Mouse (Mus musculus) hindbrain, embryonic 13.5 days (tissue): ENCODE data around the gene Gm11938. TPM values are rescaled to one million over a fixed set of nuclear protein-coding genes. Genes with fewer than 3 reads are reported as not detected.
"Not testable (repeated sequence)": the region's sequence is repeated elsewhere in the genome, so short reads cannot be mapped to it uniquely, and the experiment has no call there.

Source experiments
- ATAC-seq: fragments of 200-750 bp; cut with Nextera tagmentation; 2 replicates; pipeline ENCODE4 v1.8.0; 2017; ENCODE audit warnings: moderate TSS enrichment; ENCODE audit not compliant: low FRiP score
- H3K27ac ChIP-seq: fragments of 300-500 bp; sonication (generic); 2 replicates; pipeline ENCODE4 v1.5.1; 2015; ENCODE audit warnings: inconsistent platforms, mild to moderate bottlenecking, moderate library complexity
- H3K27me3 ChIP-seq: fragments of 300-500 bp; sonication (generic); 2 replicates; pipeline ENCODE4 v1.6.1; 2015; ENCODE audit warnings: mild to moderate bottlenecking, inconsistent platforms
- H3K36me3 ChIP-seq: fragments of 300-500 bp; sonication (generic); 2 replicates; pipeline ENCODE4 v1.6.1; 2015; ENCODE audit warnings: mild to moderate bottlenecking, inconsistent platforms
- H3K4me1 ChIP-seq: fragments of 300-500 bp; sonication (generic); replicated peaks from 2 replicates; pipeline ENCODE4 v1.6.1; 2015; ENCODE audit warnings: inconsistent platforms
- H3K4me2 ChIP-seq: fragments of 300-500 bp; sonication (generic); 2 replicates; pipeline ENCODE4 v1.6.1; 2015; ENCODE audit warnings: inconsistent platforms, mild to moderate bottlenecking, moderate library complexity
- H3K4me3 ChIP-seq: fragments of 300-500 bp; sonication (generic); 2 replicates; pipeline ENCODE4 v1.5.1; 2015; ENCODE audit warnings: mild to moderate bottlenecking, inconsistent platforms
- H3K9ac ChIP-seq: fragments of 300-500 bp; sonication (generic); 2 replicates; pipeline ENCODE4 v1.6.1; 2015; ENCODE audit warnings: mild to moderate bottlenecking, inconsistent platforms
- H3K9me3 ChIP-seq: fragments of 300-500 bp; sonication (generic); 2 replicates; pipeline ENCODE4 v1.6.1; 2016; ENCODE audit warnings: inconsistent platforms
- WGBS: fragments of 180-500 bp; shearing (Covaris S2); methylation state at CpG from one replicate; pipeline ENCODE4 v1.1.7; 2015; 5-methylcytosine and 5-hydroxymethylcytosine counted together
- polyA plus RNA-seq: library from polyadenylated mRNA; unstranded; fragments of >200 nt; fragmentation: Nextera tagmentation; extraction: Ambion mirVana; gene quantifications from 2 replicates; pipeline ENCODE4 v1.2.1, GENCODE M21; 2015

Gene Gm11938
- not detected in 2 replicates for polyA plus RNA-seq

GRCm38 (mm10) chr11:99603208-99603607 lies at the start of gene Gm11938:
Gene Gm11938, minus strand, starts transcription at chr11:99603308.
- H3K4me2 ChIP-seq, H3K36me3 ChIP-seq, ATAC-seq, H3K9me3 ChIP-seq, H3K27ac ChIP-seq, H3K4me3 ChIP-seq, H3K9ac ChIP-seq, H3K4me1 ChIP-seq, H3K27me3 ChIP-seq: not testable (repeated sequence)
- whole genome bisulfite sequencing = 83% methylated on average over 1 of the region's 1 CpGs

- H3K4me1 ChIP-seq = no peaks in the 10 kb centered on the region
- no peak within 1 kb of the TSS for H3K4me3 ChIP-seq
- no peaks in the 10 kb centered on the region for H3K36me3 ChIP-seq
- no peak within 1 kb of the TSS for H3K27ac ChIP-seq
- ATAC-seq = no peak
- H3K27me3 ChIP-seq = no peaks in the 10 kb centered on the region
- H3K9me3 ChIP-seq = no peaks in the 10 kb centered on the region
- 90% methylated on average over 2 of the region's 2 CpGs for WGBS
- H3K4me2 ChIP-seq = no peak within 1 kb of the TSS
- no peak within 1 kb of the TSS for H3K9ac ChIP-seq
Measured at GRCm38 (mm10) chr11:99650136-99650535, 47.0 kb upstream of the Gm11938 start, which contains the start of gene Gm11555. Gene Gm11555, minus strand, starts transcription at chr11:99650236.

GRCm38 (mm10) chr11:99646444-99646843 lies 43.3 kb upstream of the Gm11938 start:
- 88% methylated on average over 15 of the region's 15 CpGs for WGBS
- H3K9me3 ChIP-seq = no peaks in the 10 kb centered on the region
- H3K9ac ChIP-seq = no peak overlapping the region
- no peaks in the 10 kb centered on the region for H3K36me3 ChIP-seq
- ATAC-seq = no peak
- no peak overlapping the region for H3K4me3 ChIP-seq
- no peaks in the 10 kb centered on the region for H3K27me3 ChIP-seq
- H3K27ac ChIP-seq = no peak overlapping the region
- no peaks in the 10 kb centered on the region for H3K4me1 ChIP-seq
- no peak overlapping the region for H3K4me2 ChIP-seq

GRCm38 (mm10) chr11:99644351-99644750 lies 41.2 kb upstream of the Gm11938 start:
- Histone ChIP-seq H3K27ac (no peak overlapping the region), H3K4me2 (no peak overlapping the region), H3K36me3 (no peaks in the 10 kb centered on the region), H3K4me1 (no peaks in the 10 kb centered on the region), H3K9ac (no peak overlapping the region), H3K27me3 (no peaks in the 10 kb centered on the region), H3K4me3 (no peak overlapping the region), H3K9me3 (no peaks in the 10 kb centered on the region)
- no peak for ATAC-seq
- WGBS = 66% methylated on average over 3 of the region's 3 CpGs

- H3K4me3 ChIP-seq, H3K4me2 ChIP-seq, ATAC-seq, H3K9me3 ChIP-seq, H3K4me1 ChIP-seq, H3K27me3 ChIP-seq, H3K27ac ChIP-seq, H3K36me3 ChIP-seq, H3K9ac ChIP-seq: not testable (repeated sequence)
- WGBS = 87% methylated on average over 9 of the region's 9 CpGs
Measured at GRCm38 (mm10) chr11:99643635-99644139, 40.6 kb upstream of the Gm11938 start, which contains the start of gene Krtap4-7. Gene Krtap4-7, minus strand, starts transcription at chr11:99644089.

GRCm38 (mm10) chr11:99640926-99641325 lies 37.8 kb upstream of the Gm11938 start:
- ATAC-seq = no peak
- no peak overlapping the region for H3K27ac ChIP-seq
- no peak overlapping the region for H3K9ac ChIP-seq
- no peaks in the 10 kb centered on the region for H3K4me1 ChIP-seq
- H3K27me3 ChIP-seq = no peaks in the 10 kb centered on the region
- H3K36me3 ChIP-seq = no peaks in the 10 kb centered on the region
- H3K9me3 ChIP-seq = no peaks in the 10 kb centered on the region
- no peak overlapping the region for H3K4me3 ChIP-seq
- WGBS = 63% methylated on average over 1 of the region's 1 CpGs
- H3K4me2 ChIP-seq = no peak overlapping the region

DNA sequence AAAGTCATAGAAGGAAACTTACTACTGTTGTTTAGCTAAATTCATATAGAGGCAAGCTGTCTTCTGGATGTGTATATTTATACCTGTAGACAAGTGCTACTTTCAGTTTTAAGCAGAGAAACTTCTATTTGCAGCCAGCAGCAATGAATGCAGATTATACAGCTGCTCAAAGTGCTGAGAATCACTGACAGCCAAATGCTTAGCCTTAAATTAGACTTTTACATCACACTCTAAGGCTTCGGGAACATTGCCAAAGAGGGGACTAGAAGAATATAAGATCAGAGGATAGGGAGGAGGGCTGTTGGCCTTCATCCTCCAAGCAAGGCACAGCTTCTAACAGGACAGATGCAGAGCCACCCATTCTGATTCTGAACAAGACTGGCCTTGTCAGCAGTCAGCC lies 34.0 kb upstream of the Gm11938 start:
- Histone ChIP-seq H3K27ac (no peak overlapping the region), H3K4me3 (no peak overlapping the region), H3K4me2 (no peak overlapping the region), H3K4me1 (no peaks in the 10 kb centered on the region), H3K27me3 (no peaks in the 10 kb centered on the region), H3K9ac (no peak overlapping the region), H3K9me3 (no peaks in the 10 kb centered on the region), H3K36me3 (no peaks in the 10 kb centered on the region)
- 88% methylated on average over 1 of the region's 1 CpGs for WGBS
- ATAC-seq = no peak

- ATAC-seq = no peak
- Histone ChIP-seq H3K27ac (no peak within 1 kb of the TSS), H3K9me3 (no peaks in the 10 kb centered on the region), H3K27me3 (no peaks in the 10 kb centered on the region), H3K4me3 (no peak within 1 kb of the TSS), H3K9ac (no peak within 1 kb of the TSS), H3K4me1 (no peaks in the 10 kb centered on the region), H3K36me3 (no peaks in the 10 kb centered on the region), H3K4me2 (no peak within 1 kb of the TSS)
- WGBS = 42% methylated on average over 8 of the region's 8 CpGs
Measured at GRCm38 (mm10) chr11:99634653-99635134, 31.6 kb upstream of the Gm11938 start, which contains the start of gene Krtap4-2. Gene Krtap4-2, minus strand, starts transcription at chr11:99635084.

DNA sequence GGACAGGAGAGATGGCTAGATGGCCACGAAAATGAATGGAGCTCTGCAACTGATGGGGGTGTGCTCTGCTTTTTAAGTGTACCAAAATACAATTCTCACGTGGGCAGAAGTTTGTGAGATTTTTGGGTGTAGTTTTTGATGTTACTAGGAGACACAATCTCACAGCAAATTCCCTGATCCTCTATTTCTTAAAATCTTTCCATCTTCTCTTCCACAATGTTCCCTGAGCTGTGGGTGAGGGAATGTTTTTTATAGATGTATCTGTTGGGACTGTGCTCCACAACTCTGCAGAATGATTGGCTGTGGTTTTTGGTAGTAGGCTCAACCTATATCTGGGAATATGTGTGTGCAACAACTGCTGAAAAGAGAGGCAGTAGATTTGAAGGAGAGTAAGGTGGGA lies 30.2 kb upstream of the Gm11938 start:
- Histone ChIP-seq H3K27me3 (no peaks in the 10 kb centered on the region), H3K4me1 (no peaks in the 10 kb centered on the region), H3K9me3 (no peaks in the 10 kb centered on the region), H3K4me3 (no peak overlapping the region), H3K9ac (no peak overlapping the region), H3K36me3 (no peaks in the 10 kb centered on the region), H3K27ac (no peak overlapping the region), H3K4me2 (no peak overlapping the region)
- 77% methylated on average over 2 of the region's 2 CpGs for WGBS
- ATAC-seq = no peak

DNA sequence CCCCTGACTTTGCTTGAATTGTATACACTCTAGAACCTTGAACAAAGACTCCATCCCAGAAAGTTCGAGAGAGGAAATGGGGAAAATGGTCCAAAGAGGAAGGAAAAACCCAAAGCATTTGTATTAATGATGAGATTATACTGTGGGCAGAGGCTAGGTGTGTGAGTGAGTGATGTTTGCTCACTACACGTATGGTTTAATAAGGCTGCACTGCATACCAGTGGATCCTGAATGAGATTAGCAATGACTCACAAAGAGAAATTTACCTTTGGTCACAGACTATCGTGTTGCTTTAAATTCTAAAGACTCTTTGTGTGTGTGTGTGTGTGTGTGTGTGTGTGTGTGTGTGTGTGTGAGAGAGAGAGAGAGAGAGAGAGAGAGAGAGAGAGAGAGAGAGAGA lies 27.8 kb upstream of the Gm11938 start:
- no peak overlapping the region for H3K4me2 ChIP-seq
- no peaks in the 10 kb centered on the region for H3K27me3 ChIP-seq
- 84% methylated on average over 3 of the region's 3 CpGs for WGBS
- H3K4me1 ChIP-seq = no peaks in the 10 kb centered on the region
- no peak for ATAC-seq
- no peak overlapping the region for H3K27ac ChIP-seq
- no peaks in the 10 kb centered on the region for H3K36me3 ChIP-seq
- H3K9ac ChIP-seq = no peak overlapping the region
- H3K9me3 ChIP-seq = no peaks in the 10 kb centered on the region
- no peak overlapping the region for H3K4me3 ChIP-seq

DNA sequence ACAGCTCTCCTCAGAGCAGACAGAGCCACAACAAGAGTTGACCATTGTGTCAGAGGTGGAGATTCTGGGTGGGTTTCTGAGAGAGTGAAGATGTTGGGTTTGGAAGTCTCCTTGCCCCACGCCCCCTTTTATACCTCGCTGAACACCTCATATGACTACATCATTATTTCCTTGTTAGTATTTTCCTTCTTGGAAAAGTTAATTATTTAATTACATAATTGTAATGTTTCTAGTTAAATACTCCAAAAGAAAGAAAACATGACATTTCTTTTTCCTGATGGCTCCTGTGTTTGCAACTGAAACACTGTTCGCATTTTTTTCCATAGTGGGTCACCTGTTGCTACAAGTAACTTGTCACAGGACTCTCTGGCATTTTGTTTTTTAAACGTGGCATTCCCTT lies 25.0 kb upstream of the Gm11938 start, which contains the start of gene Krtap4-1:
Gene Krtap4-1, minus strand, starts transcription at position 101 of the 400 bp plus-strand sequence.
- no peaks in the 10 kb centered on the region for H3K9me3 ChIP-seq
- WGBS = 86% methylated on average over 4 of the region's 4 CpGs
- H3K27ac ChIP-seq = no peak within 1 kb of the TSS
- no peaks in the 10 kb centered on the region for H3K4me1 ChIP-seq
- no peak for ATAC-seq
- H3K9ac ChIP-seq = no peak within 1 kb of the TSS
- no peaks in the 10 kb centered on the region for H3K36me3 ChIP-seq
- H3K4me2 ChIP-seq = no peak within 1 kb of the TSS
- no peak within 1 kb of the TSS for H3K4me3 ChIP-seq
- no peaks in the 10 kb centered on the region for H3K27me3 ChIP-seq

GRCm38 (mm10) chr11:99620335-99620734 lies 17.2 kb upstream of the Gm11938 start, which contains the start of gene Gm11562:
Gene Gm11562, minus strand, starts transcription at chr11:99620435.
- H3K9me3 ChIP-seq = no peaks in the 10 kb centered on the region
- H3K4me3 ChIP-seq = no peak within 1 kb of the TSS
- no peaks in the 10 kb centered on the region for H3K27me3 ChIP-seq
- WGBS = 96% methylated on average over 2 of the region's 2 CpGs
- H3K36me3 ChIP-seq = no peaks in the 10 kb centered on the region
- no peak within 1 kb of the TSS for H3K4me2 ChIP-seq
- no peak within 1 kb of the TSS for H3K27ac ChIP-seq
- ATAC-seq = no peak
- no peaks in the 10 kb centered on the region for H3K4me1 ChIP-seq
- H3K9ac ChIP-seq = no peak within 1 kb of the TSS

DNA sequence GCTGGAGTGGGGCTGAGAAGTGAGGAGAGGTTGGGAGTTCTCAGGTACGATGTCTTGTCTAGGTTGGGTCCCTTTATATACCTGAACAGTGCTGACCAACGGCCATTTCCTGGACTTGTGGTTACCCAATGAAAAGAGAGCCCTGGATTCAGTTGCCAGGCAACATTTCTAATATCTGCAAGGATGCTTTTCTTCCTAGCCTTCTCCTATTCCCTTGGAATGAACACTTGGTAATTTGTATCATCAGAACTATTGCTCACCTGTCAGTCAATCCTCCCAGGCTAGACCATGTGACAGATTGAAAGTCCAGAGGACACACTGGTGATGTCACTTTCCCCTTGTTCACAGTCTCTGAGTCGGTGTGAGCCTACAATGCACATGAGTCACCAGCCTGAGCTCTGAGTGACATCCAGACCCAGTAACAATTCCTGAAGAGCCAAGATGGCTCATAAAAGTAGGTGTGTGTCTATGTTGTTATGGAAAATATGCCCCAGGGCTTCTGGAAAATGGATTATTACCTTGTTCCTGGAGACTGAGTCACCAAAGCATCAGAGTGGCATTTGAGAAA lies 11.8 kb upstream of the Gm11938 start, which contains the start of gene Krtap2-4:
Gene Krtap2-4, minus strand, starts transcription at position 51 of the 568 bp plus-strand sequence.
- no peak within 1 kb of the TSS for H3K4me3 ChIP-seq
- H3K4me2 ChIP-seq = no peak within 1 kb of the TSS
- no peaks in the 10 kb centered on the region for H3K27me3 ChIP-seq
- H3K9me3 ChIP-seq = no peaks in the 10 kb centered on the region
- 66% methylated on average over 3 of the region's 3 CpGs for WGBS
- no peaks in the 10 kb centered on the region for H3K36me3 ChIP-seq
- no peak within 1 kb of the TSS for H3K27ac ChIP-seq
- no peak for ATAC-seq
- no peaks in the 10 kb centered on the region for H3K4me1 ChIP-seq
- H3K9ac ChIP-seq = no peak within 1 kb of the TSS
